Mouse (Mus musculus) layer of hippocampus, adult 11-12 months (tissue): ENCODE results near the gene Gm20388.

Experiments
- DNase-seq: peaks from one replicate; pipeline ENCODE4 v3.0.0; 2022; ENCODE audit warnings: low spot score

Gene Gm20388

GRCm38 (mm10) chr8:120046258-120047020, 135.8 kb downstream of the Gm20388 start:
- peak; percentile 87 for DNase-seq

DNA sequence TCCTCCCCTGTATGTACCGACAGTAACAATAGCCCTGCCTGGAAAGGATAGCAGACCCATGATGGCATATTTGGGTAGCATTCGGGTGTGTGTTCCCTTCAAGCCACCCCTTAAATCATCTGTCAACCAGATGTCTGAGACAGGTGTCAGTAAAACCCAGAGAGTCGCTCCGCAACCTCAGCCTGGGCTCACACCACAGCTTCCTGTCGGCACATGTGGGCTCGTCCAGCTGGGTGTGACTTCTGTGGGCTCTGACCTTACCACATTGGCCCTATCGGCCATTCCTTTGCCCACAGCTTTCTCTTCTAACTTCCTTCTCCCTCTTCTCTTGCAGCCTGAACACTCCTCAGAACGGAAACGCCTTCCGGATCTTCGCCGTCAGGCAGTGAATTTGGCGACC, 139.3 kb downstream of the Gm20388 start:
- DNase-seq: no peak

DNA sequence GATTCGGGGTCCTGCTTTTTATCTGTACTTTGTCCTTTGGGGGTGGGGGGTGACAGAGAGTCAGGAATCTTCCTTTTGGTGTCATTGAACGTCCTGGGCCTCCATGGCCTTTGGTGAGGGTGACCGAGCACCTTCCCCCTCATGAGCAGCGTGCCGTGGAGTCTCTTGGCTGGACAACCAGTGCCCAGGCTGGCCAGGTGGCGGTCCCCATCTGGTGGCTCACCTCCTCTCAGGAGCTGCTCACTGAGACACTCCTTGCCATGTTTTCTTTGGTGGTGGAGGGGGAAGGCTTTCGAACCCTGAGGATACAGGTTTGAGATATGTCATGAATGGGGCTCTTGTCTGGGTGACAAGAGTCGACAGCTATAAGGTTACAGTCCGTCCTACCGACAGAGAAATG, 139.7 kb downstream of the Gm20388 start:
- no peak for DNase-seq

- DNase-seq: no peak
Measured at GRCm38 (mm10) chr8:120051006-120051405, 140.4 kb downstream of the Gm20388 start.

GRCm38 (mm10) chr8:120051908-120052307, 141.3 kb downstream of the Gm20388 start:
- DNase-seq: no peak

DNA sequence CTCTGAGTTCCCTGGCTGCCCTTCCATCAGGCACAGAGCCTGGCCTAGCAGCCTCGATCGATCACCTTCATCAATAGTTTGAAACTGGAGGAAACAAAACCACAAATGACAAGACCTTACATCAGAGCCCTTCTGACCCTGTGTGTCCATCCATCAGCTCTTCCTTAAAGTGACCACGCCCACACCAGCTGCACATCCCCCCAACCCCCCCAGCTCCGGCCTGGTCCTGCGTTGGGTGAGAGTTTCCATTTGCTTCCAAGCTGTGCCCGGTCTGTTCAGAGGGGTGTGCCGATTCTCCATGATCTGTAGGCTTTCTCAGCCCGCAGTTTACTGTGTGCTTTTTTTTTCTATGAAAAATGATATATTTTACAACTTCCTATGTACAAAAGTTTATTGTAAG, 141.7 kb downstream of the Gm20388 start:
- no peak for DNase-seq

DNA sequence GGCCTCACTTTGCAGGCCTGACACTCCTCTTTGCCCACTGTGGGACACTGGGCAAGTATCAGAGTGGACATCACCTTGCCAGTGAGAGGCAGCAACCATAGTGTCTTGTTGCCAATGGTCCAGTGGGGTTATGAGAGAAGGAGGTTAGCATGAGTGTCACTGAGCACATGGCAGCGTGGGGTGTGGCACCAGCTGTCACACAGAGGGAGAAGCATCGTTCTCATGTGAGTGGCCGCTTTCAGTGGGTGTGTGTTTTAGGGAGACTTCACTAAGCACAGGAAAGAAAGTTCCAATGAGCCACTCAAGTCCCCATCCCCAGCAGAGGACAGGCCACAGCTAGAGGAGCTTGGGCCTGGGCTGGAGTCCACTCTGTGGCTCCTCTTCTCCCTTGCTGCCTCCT, 144.2 kb downstream of the Gm20388 start:
- DNase-seq: no peak

DNA sequence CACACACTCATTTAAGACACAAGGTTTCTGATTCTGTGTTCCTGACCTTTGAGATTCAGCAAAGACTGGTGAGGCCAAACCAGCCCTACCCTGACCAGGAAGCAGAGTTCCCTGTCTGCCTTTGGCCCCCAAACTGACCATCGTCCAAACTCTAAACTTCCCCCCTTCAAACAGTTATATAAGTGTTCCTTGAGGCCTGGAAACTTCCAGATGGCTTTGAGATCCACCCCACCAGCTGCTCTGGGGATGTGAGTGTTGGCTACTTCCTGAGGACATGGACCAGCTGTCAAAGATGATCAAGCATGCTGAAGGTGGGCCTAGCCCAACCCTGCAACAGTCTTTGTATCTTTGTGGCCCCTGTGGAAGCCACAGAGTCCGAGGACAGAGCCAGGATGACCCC, 146.4 kb downstream of the Gm20388 start:
- no peak for DNase-seq

GRCm38 (mm10) chr8:120062742-120063141, 152.1 kb downstream of the Gm20388 start:
- no peak for DNase-seq

DNA sequence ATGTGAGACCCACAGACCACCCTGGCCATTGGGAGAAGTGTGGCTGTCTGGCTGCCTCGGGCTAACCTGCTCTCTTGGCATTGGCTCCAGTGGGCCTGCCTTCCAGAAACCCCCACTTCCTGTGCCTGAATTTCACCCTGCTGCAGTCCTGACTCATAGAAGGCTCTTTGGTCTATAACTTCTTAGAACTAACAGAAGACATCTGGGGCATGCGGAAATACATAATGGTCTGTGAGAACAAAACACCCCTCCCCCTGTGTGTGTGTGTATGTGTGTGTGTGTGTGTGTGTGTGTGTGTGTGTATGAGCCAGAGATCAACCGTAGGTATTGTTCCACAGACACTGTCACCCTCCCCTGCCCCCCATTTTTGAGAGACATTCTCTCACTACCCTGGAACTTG, 152.7 kb downstream of the Gm20388 start:
- DNase-seq: no peak

GRCm38 (mm10) chr8:120065611-120066010, 155.0 kb downstream of the Gm20388 start:
- DNase-seq: no peak

DNA sequence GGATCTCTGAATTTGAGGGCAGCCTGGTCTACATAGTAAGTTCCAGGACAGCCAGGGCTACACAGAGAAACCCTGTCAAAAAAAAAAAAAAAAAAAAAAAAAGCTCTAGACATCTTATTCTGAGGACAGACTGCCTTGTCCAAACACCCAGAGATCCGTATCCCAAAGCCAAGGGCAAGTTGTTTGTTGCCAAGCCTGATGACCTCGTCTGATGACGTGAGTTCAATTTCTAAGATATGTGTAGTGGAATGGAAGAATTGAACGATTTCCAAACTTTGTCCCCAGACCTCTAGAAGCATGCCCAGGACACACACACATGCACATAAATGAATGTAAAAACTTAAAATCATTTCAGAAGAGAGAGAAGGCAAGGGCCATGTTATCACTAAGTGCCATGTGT, 155.6 kb downstream of the Gm20388 start:
- DNase-seq: no peak

DNA sequence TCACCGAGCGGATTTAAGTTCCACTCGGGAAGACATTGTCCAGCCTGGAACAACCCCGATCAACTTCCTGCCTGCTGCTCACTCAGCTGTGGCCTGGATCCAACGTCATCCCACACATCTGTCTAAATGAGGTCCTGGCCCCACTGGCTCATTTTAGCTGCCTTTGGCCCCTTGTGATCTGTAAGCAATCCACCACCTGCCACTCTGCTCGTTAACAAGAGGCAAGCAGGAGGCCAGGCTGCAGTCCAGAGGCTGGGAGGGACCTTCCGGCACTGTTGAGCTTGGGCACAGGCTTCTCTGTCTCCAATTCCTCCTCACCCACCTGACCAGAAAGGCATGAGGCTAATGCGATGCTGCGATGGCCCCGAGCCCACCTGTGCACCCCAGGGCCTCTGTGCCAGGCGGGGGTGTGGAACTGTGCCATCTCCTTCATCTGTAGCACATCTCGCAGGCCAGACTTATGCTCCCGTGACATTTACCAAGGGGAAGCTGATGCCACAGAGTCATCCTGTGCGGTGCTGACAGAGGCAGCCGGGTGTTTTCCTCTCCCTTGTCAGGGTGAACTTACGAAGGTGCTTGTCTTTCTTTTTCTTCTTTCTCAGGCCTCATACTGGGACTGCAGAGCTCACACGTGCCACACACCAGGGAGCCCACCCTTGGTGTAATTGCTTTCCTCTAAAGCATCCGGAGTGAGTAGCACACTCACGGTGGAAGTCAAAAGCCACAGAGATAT, 157.5 kb downstream of the Gm20388 start:
- no peak for DNase-seq

- peak; percentile 90 for DNase-seq
Measured at GRCm38 (mm10) chr8:120071684-120072083, 161.0 kb downstream of the Gm20388 start.

DNA sequence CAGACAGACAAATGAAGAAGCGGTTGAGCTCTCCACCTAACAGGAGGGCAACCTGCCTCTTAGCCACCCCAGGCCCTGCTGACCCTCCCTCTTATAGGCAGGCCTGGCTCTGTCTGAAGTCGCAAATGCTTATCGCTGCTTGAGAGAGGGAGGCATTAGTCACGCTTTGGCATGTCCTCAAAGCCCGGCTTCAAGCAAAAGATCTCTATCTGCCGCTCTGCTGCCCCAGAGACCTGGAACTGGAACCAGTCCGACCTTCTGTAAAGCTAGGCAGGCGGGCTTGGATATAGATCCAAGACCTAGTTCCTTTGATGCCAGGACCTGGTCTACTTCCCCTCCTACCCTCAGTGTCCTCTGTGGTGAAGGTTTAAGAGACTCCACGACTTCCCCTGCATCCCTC, 161.6 kb downstream of the Gm20388 start:
- no peak for DNase-seq

- no peak for DNase-seq
Measured at GRCm38 (mm10) chr8:120072827-120073226, 162.2 kb downstream of the Gm20388 start.

- DNase-seq: no peak
Measured at GRCm38 (mm10) chr8:120074516-120074915, 163.9 kb downstream of the Gm20388 start.

- DNase-seq: no peak
Measured at GRCm38 (mm10) chr8:120075347-120075746, 164.7 kb downstream of the Gm20388 start.

- DNase-seq: peak; percentile 70
Measured at GRCm38 (mm10) chr8:120078080-120078479, 167.4 kb downstream of the Gm20388 start.

- no peak for DNase-seq
Measured at GRCm38 (mm10) chr8:120079361-120079760, 168.7 kb downstream of the Gm20388 start.

GRCm38 (mm10) chr8:120083261-120083660, 172.6 kb downstream of the Gm20388 start:
- no peak for DNase-seq

DNA sequence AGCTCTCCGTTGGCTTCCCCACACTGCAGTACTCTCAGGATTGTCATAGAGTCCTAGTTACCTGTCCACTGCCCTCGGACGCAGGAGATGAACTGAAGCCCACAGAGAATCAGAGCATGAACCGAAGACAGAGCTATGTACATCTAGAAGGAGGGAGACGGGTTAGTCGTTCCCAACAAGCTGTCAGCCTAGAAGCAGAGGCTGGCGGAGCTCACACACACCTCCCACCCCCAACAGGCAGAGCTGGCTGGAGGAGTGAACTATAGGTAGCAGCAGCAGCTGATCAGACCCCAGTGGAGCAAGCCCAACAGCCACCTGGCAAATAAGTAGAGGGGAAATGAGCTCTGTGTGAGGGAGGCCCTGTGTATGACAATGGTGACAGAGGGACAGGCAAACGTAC, 174.1 kb downstream of the Gm20388 start:
- DNase-seq: no peak

- DNase-seq: no peak
Measured at GRCm38 (mm10) chr8:120089511-120089910, 178.9 kb downstream of the Gm20388 start.

DNA sequence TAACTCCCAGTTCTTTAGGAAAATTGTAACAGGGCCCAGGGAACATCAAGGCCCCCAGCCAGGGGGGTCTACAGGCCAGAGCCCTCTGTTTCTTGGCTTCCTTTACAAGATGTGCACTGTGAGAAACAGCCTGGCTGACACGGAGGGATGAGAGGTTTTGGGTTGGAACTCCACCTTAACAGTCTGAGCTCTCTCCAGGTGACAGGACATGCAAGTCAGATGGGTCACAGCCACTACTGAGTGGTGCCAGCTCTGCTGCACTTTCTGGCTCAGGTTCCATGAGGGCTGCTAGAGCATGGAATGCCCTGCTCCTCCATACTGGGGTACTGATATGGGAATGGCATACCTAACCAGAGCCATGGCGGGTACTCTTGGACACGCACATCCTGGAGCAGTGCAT, 180.4 kb downstream of the Gm20388 start:
- no peak for DNase-seq
